Mouse (Mus musculus) ES-E14 (cell line): ENCODE measurements around the gene Gm6583. TPM values are rescaled to one million over a fixed set of nuclear protein-coding genes. Genes with fewer than 3 reads are reported as not detected.

ENCODE experiments used
- DNase-seq: peaks from one replicate; pipeline ENCODE4 v3.0.0-alpha.2; 2013; ENCODE audit warnings: low read depth, low spot score
- H3K27ac ChIP-seq: 2 replicates; pipeline ENCODE4 v1.5.1; 2012; ENCODE audit warnings: low read depth, mild to moderate bottlenecking, low read length, moderate library complexity, mixed read lengths; ENCODE audit not compliant: poor library complexity, insufficient read depth, severe bottlenecking
- H3K36me3 ChIP-seq: 2 replicates; pipeline ENCODE4 v1.6.1; 2012; ENCODE audit warnings: mild to moderate bottlenecking, low read length, moderate library complexity, mixed read lengths; ENCODE audit not compliant: control insufficient read depth, poor library complexity, insufficient read depth, severe bottlenecking
- H3K4me1 ChIP-seq, 2 experiments: fragments of 150-350 bp in 1 of 2; sonication (generic) in 1 of 2; 2 replicates each; pipeline ENCODE4 v1.6.1; 2012; ENCODE audit warnings: low read length in 2 of 2, mild to moderate bottlenecking in 1 of 2, mixed read lengths in 1 of 2; ENCODE audit not compliant: control insufficient read depth in 2 of 2, insufficient read depth in 2 of 2, poor library complexity in 1 of 2
- H3K4me3 ChIP-seq, 2 experiments: fragments of 150-350 bp in 1 of 2; sonication (generic) in 1 of 2; 2 replicates each; pipeline ENCODE4 v1.5.1; 2012; ENCODE audit warnings: low read length in 2 of 2, low read depth in 1 of 2, mild to moderate bottlenecking in 1 of 2, mixed read lengths in 1 of 2; ENCODE audit not compliant: insufficient read depth in 1 of 2, poor library complexity in 1 of 2, severe bottlenecking in 1 of 2
- H3K9ac ChIP-seq: 2 replicates; pipeline ENCODE4 v1.6.1; 2012; ENCODE audit warnings: low read depth, mild to moderate bottlenecking, low read length, mixed read lengths; ENCODE audit not compliant: poor library complexity, insufficient read depth, severe bottlenecking
- H3K9me3 ChIP-seq: fragments of 150-350 bp; sonication (generic); 2 replicates; pipeline ENCODE4 v1.6.1; 2012; ENCODE audit warnings: low read depth, mild to moderate bottlenecking, low read length; ENCODE audit not compliant: control insufficient read depth, insufficient read depth
- CHD2 ChIP-seq: IDR thresholded peaks from 2 replicates; pipeline ENCODE4 v1.6.1; 2014; ENCODE audit warnings: mild to moderate bottlenecking, low read depth, low read length, inconsistent platforms
- HCFC1 ChIP-seq: IDR thresholded peaks from 2 replicates; pipeline ENCODE4 v1.6.1; 2012; ENCODE audit warnings: low read length, inconsistent platforms, borderline replicate concordance; ENCODE audit not compliant: insufficient read depth
- MAFK ChIP-seq: IDR thresholded peaks from 2 replicates; pipeline ENCODE4 v1.6.1; 2014; ENCODE audit warnings: mild to moderate bottlenecking, low read depth, low read length, inconsistent platforms; ENCODE audit not compliant: insufficient read depth
- ZC3H11A ChIP-seq: IDR thresholded peaks from 2 replicates; pipeline ENCODE4 v1.6.1; 2012; ENCODE audit warnings: low read depth, mild to moderate bottlenecking, inconsistent platforms, low read length, borderline replicate concordance
- ZNF384 ChIP-seq: IDR thresholded peaks from 2 replicates; pipeline ENCODE4 v1.6.1; 2012; ENCODE audit warnings: low read depth, low read length, inconsistent platforms
- in situ Hi-C, 2 experiments: fragments of 600-800 bp; cut with MboI; formaldehyde crosslinking; loops; one replicate each; pipeline ENCODE4 v1.15.1; 2025; ENCODE audit warnings: low sequenced_read_pairs in 2 of 2, inconsistent platforms in 1 of 2; ENCODE audit not compliant: unreplicated experiment in 2 of 2
- total RNA-seq: library from RNA; depleted of rRNA; stranded (reverse); fragments of 300-350 nt; gene quantifications from 2 replicates; pipeline ENCODE4 v1.2.3, GENCODE M21; 2012

Gene Gm6583
- total RNA-seq, 1 experiment, result 0.18 TPM

- in situ Hi-C loops, result no loop called here
- TF ChIP-seq ZNF384, result no peak
- no peak overlapping the region for H3K9ac ChIP-seq
- H3K4me3 ChIP-seq, result no peak overlapping the region
- H3K36me3 ChIP-seq, result no peaks in the 10 kb centered on the region
- no peak overlapping the region for H3K27ac ChIP-seq
- H3K9me3 ChIP-seq, result no peaks in the 10 kb centered on the region
- no peak for DNase-seq
- H3K4me1 ChIP-seq, result 0 out of 4 replicates have a peak, but pooled peaks cover 0 to 2% of the 10 kb centered on the region in 2 experiments
These were observed 27.0 kb upstream of the Gm6583 start for GRCm38 (mm10) chr5:112382641-112383330.

GRCm38 (mm10) chr5:112382042-112382441 lies 26.2 kb upstream of the Gm6583 start:
- TF ChIP-seq ZC3H11A (no peak), HCFC1 (no peak), ZNF384 (no peak), MAFK (no peak)

GRCm38 (mm10) chr5:112381154-112381553 lies 25.3 kb upstream of the Gm6583 start:
- TF ChIP-seq MAFK (no peak), ZC3H11A (no peak), HCFC1 (no peak), ZNF384 (no peak)
- Histone ChIP-seq H3K4me3 (no peak overlapping the region), H3K36me3 (no peaks in the 10 kb centered on the region), H3K4me1 (0 out of 4 replicates have a peak, but pooled peaks cover 0 to 2% of the 10 kb centered on the region in 2 experiments), H3K9ac (no peak overlapping the region), H3K27ac (no peak overlapping the region), H3K9me3 (no peaks in the 10 kb centered on the region)
- in situ Hi-C loops, result no loop called here
- no peak for DNase-seq

More at GRCm38 (mm10) chr5:112382042-112382441, 26.2 kb upstream of the Gm6583 start:
- no peak overlapping the region for H3K4me3 ChIP-seq
- H3K27ac ChIP-seq, result no peak overlapping the region
- in situ Hi-C loops, result no loop called here
- no peak for DNase-seq
- H3K4me1 ChIP-seq, result 0 out of 4 replicates have a peak, but pooled peaks cover 0 to 2% of the 10 kb centered on the region in 2 experiments
- no peaks in the 10 kb centered on the region for H3K9me3 ChIP-seq
- H3K9ac ChIP-seq, result no peak overlapping the region
- H3K36me3 ChIP-seq, result no peaks in the 10 kb centered on the region

GRCm38 (mm10) chr5:112378716-112379115 lies 22.9 kb upstream of the Gm6583 start:
- no peak overlapping the region for H3K4me3 ChIP-seq
- no peak overlapping the region for H3K9ac ChIP-seq
- no peaks in the 10 kb centered on the region for H3K9me3 ChIP-seq
- peaks cover 3% of the 10 kb centered on the region; the same call in 1 of the 2 replicates for H3K36me3 ChIP-seq
- peaks cover 0 to 4% of the 10 kb centered on the region in 2 experiments; a peak in 1 of 4 replicates for H3K4me1 ChIP-seq
- in situ Hi-C loops, result no loop called here
- no peak overlapping the region for H3K27ac ChIP-seq
- TF ChIP-seq CHD2, result no peak
- TF ChIP-seq MAFK, result no peak
- TF ChIP-seq ZNF384, result no peak
- TF ChIP-seq ZC3H11A, result no peak
- TF ChIP-seq HCFC1, result no peak
- no peak for DNase-seq

- Histone ChIP-seq H3K9ac (no peak overlapping the region), H3K4me3 (no peak overlapping the region), H3K4me1 (peaks cover 0 to 3% of the 10 kb centered on the region in 2 experiments; a peak in 1 of 4 replicates), H3K36me3 (peaks cover 3% of the 10 kb centered on the region; the same call in 1 of the 2 replicates), H3K9me3 (no peaks in the 10 kb centered on the region), H3K27ac (no peak overlapping the region)
- in situ Hi-C loops, result no loop called here
- no peak for DNase-seq
- TF ChIP-seq CHD2, result no peak
- no peak for TF ChIP-seq MAFK
- TF ChIP-seq HCFC1, result no peak
- no peak for TF ChIP-seq ZNF384
- TF ChIP-seq ZC3H11A, result no peak
These were observed 21.5 kb upstream of the Gm6583 start for GRCm38 (mm10) chr5:112377380-112377779.
